Mouse (Mus musculus): ENCODE measurements at regions not wholly inside any gene's neighbourhood (a gene's known extent, or its start where the extent isn't known, plus 50 kb on each side); places are given as distances from the start of the nearest gene placed in this dataset.

- no peak overlapping the region for H3K4me3 ChIP-seq (ENCODE audit: low read depth, low read length)
- DNase-seq (no peak), ATAC-seq (no peak)
- H3K27ac ChIP-seq (ENCODE audit: low read depth, low read length) = no peak overlapping the region
- H3K9me3 ChIP-seq (ENCODE audit: low read length) = no peaks in the 10 kb centered on the region
- 77% methylated on average over 5 of the region's 5 CpGs for WGBS
- H3K4me2 ChIP-seq (ENCODE audit: low read depth) = no peak overlapping the region
- peaks cover 3% of the 10 kb centered on the region; the same call in 1 of the 2 replicates for H3K27me3 ChIP-seq (ENCODE audit: insufficient read depth, low read length)
- no peak for TF ChIP-seq CTCF (IDR thresholded peaks at IDR 0.05; ENCODE audit: low read depth)
- no peaks in the 10 kb centered on the region for H3K4me1 ChIP-seq (ENCODE audit: insufficient read depth)
- no peak overlapping the region for H3K9ac ChIP-seq
- no peaks in the 10 kb centered on the region for H3K36me3 ChIP-seq (ENCODE audit: insufficient read depth)
Observed at GRCm38 (mm10) chr5:128526432-128526831, 74.2 kb upstream of the Fzd10 start.

- Histone ChIP-seq H3K4me3 (ENCODE audit: low read depth, low read length) (no peak overlapping the region), H3K4me1 (ENCODE audit: insufficient read depth) (no peaks in the 10 kb centered on the region), H3K4me2 (ENCODE audit: low read depth) (no peak overlapping the region), H3K27me3 (ENCODE audit: insufficient read depth, low read length) (peaks cover 3% of the 10 kb centered on the region; the same call in 1 of the 2 replicates), H3K36me3 (ENCODE audit: insufficient read depth) (no peaks in the 10 kb centered on the region), H3K27ac (ENCODE audit: low read depth, low read length) (no peak overlapping the region), H3K9ac (no peak overlapping the region), H3K9me3 (ENCODE audit: low read length) (no peaks in the 10 kb centered on the region)
- WGBS = 8% methylated on average over 25 of the region's 26 CpGs
- TF ChIP-seq CTCF (IDR thresholded peaks at IDR 0.05; ENCODE audit: low read depth) = 0 out of 2 replicates have a peak, but pooled peaks have one; percentile 5
- ATAC-seq = no peak; the same call in 1 of the 2 replicates
- DNase-seq = no peak
Observed at GRCm38 (mm10) chr5:128524377-128525280, 76.0 kb upstream of the Fzd10 start.

- peak; percentile 90 for TF ChIP-seq CTCF (IDR thresholded peaks at IDR 0.05; ENCODE audit: low read depth)
- Histone ChIP-seq H3K4me3 (ENCODE audit: low read depth, low read length) (no peak overlapping the region), H3K4me2 (ENCODE audit: low read depth) (no peak overlapping the region), H3K9me3 (ENCODE audit: low read length) (no peaks in the 10 kb centered on the region), H3K27me3 (ENCODE audit: insufficient read depth, low read length) (no peaks in the 10 kb centered on the region), H3K27ac (ENCODE audit: low read depth, low read length) (no peak overlapping the region), H3K4me1 (ENCODE audit: insufficient read depth) (no peaks in the 10 kb centered on the region), H3K9ac (no peak overlapping the region), H3K36me3 (ENCODE audit: insufficient read depth) (no peaks in the 10 kb centered on the region)
- DNase-seq (peak; percentile 89), ATAC-seq (peak; percentile 43; the same call in 1 of the 2 replicates)
- 40% methylated on average over 5 of the region's 5 CpGs for WGBS
Observed at GRCm38 (mm10) chr5:128522667-128523066, 78.0 kb upstream of the Fzd10 start.

GRCm38 (mm10) chr5:128517336-128517735 is 83.3 kb upstream of the Fzd10 start:
- TF ChIP-seq CTCF (IDR thresholded peaks at IDR 0.05; ENCODE audit: low read depth) = no peak

GRCm38 (mm10) chr5:128515343-128515742 is 82.5 kb upstream of the Tmem132d start:
- 3% methylated on average over 2 of the region's 2 CpGs for WGBS
- DNase-seq (peak; percentile 63), ATAC-seq (no peak)
- Histone ChIP-seq H3K27me3 (ENCODE audit: insufficient read depth, low read length) (0 out of 2 replicates have a peak, but pooled peaks cover 5% of the 10 kb centered on the region), H3K9me3 (ENCODE audit: low read length) (no peaks in the 10 kb centered on the region), H3K4me2 (ENCODE audit: low read depth) (no peak overlapping the region), H3K9ac (no peak overlapping the region), H3K36me3 (ENCODE audit: insufficient read depth) (no peaks in the 10 kb centered on the region), H3K27ac (ENCODE audit: low read depth, low read length) (no peak overlapping the region), H3K4me3 (ENCODE audit: low read depth, low read length) (no peak overlapping the region), H3K4me1 (ENCODE audit: insufficient read depth) (no peaks in the 10 kb centered on the region)
- peak; percentile 87 for TF ChIP-seq CTCF (IDR thresholded peaks at IDR 0.05; ENCODE audit: low read depth)

More at GRCm38 (mm10) chr5:128517336-128517735, 83.3 kb upstream of the Fzd10 start:
- Histone ChIP-seq H3K36me3 (ENCODE audit: insufficient read depth) (no peaks in the 10 kb centered on the region), H3K4me2 (ENCODE audit: low read depth) (0 out of 2 replicates have a peak overlapping the region, but pooled peaks have one; percentile 2), H3K9me3 (ENCODE audit: low read length) (no peaks in the 10 kb centered on the region), H3K4me3 (ENCODE audit: low read depth, low read length) (no peak overlapping the region), H3K27ac (ENCODE audit: low read depth, low read length) (no peak overlapping the region), H3K9ac (no peak overlapping the region), H3K27me3 (ENCODE audit: insufficient read depth, low read length) (0 out of 2 replicates have a peak, but pooled peaks cover 5% of the 10 kb centered on the region), H3K4me1 (ENCODE audit: insufficient read depth) (no peaks in the 10 kb centered on the region)
- ATAC-seq = peak; percentile 40; the same call in 1 of the 2 replicates
- WGBS = 54% methylated on average over 8 of the region's 8 CpGs
- DNase-seq = peak; percentile 37

- Histone ChIP-seq H3K27me3 (ENCODE audit: insufficient read depth, low read length) (0 out of 2 replicates have a peak, but pooled peaks cover 5% of the 10 kb centered on the region), H3K4me2 (ENCODE audit: low read depth) (no peak overlapping the region), H3K27ac (ENCODE audit: low read depth, low read length) (no peak overlapping the region), H3K9ac (no peak overlapping the region), H3K9me3 (ENCODE audit: low read length) (no peaks in the 10 kb centered on the region), H3K4me3 (ENCODE audit: low read depth, low read length) (no peak overlapping the region), H3K4me1 (ENCODE audit: insufficient read depth) (no peaks in the 10 kb centered on the region), H3K36me3 (ENCODE audit: insufficient read depth) (no peaks in the 10 kb centered on the region)
- DNase-seq (no peak), ATAC-seq (peak; percentile 29)
- WGBS = 77% methylated on average over 14 of the region's 14 CpGs
- TF ChIP-seq CTCF (IDR thresholded peaks at IDR 0.05; ENCODE audit: low read depth) = no peak
Observed at GRCm38 (mm10) chr5:128513261-128513660, 80.4 kb upstream of the Tmem132d start.

GRCm38 (mm10) chr5:128512606-128513005 is 79.7 kb upstream of the Tmem132d start:
- no peak overlapping the region for H3K4me3 ChIP-seq (ENCODE audit: low read depth, low read length)
- no peaks in the 10 kb centered on the region for H3K36me3 ChIP-seq (ENCODE audit: insufficient read depth)
- no peaks in the 10 kb centered on the region for H3K4me1 ChIP-seq (ENCODE audit: insufficient read depth)
- H3K9me3 ChIP-seq (ENCODE audit: low read length) = no peaks in the 10 kb centered on the region
- ATAC-seq (no peak), DNase-seq (no peak)
- no peak overlapping the region for H3K27ac ChIP-seq (ENCODE audit: low read depth, low read length)
- H3K27me3 ChIP-seq (ENCODE audit: insufficient read depth, low read length) = 0 out of 2 replicates have a peak, but pooled peaks cover 5% of the 10 kb centered on the region
- H3K4me2 ChIP-seq (ENCODE audit: low read depth) = no peak overlapping the region
- no peak for TF ChIP-seq CTCF (IDR thresholded peaks at IDR 0.05; ENCODE audit: low read depth)
- no peak overlapping the region for H3K9ac ChIP-seq
- 92% methylated on average over 9 of the region's 9 CpGs for WGBS
